Mouse (Mus musculus): ENCODE results near the gene Elovl2. TPM values are rescaled to one million over a fixed set of nuclear protein-coding genes. Genes with fewer than 3 reads are reported as not detected.
"Not testable (repeated sequence)": the region's sequence is repeated elsewhere in the genome, so short reads cannot be mapped to it uniquely, and the experiment has no call there.

The Elovl2 gene
- total and polyA plus RNA-seq, 2 experiments from 2014 or later, result 31.2 to 32.3 TPM

- Histone ChIP-seq H3K27me3 (ENCODE audit: insufficient read depth, low read length) (no peaks in the 10 kb centered on the region), H3K27ac (no peak overlapping the region), H3K4me2 (ENCODE audit: low read depth, low read length) (no peak overlapping the region), H3K9me3 (ENCODE audit: low read length) (no peaks in the 10 kb centered on the region), H3K9ac (replicated peaks; ENCODE audit: low read length) (no peak overlapping the region), H3K36me3 (ENCODE audit: insufficient read depth, low read length) (no peaks in the 10 kb centered on the region), H3K4me1 (ENCODE audit: insufficient read depth, low read length) (peaks cover 10% of the 10 kb centered on the region; the same call in 1 of the 2 replicates), H3K4me3 (ENCODE audit: low read length) (no peak overlapping the region)
- no peak for TF ChIP-seq CTCF (IDR thresholded peaks at IDR 0.05; ENCODE audit: low read depth)
- no peak for ATAC-seq
- 79% methylated on average over 5 of the region's 5 CpGs for WGBS
- DNase-seq (ENCODE audit: low spot score), result no peak
Measured at GRCm38 (mm10) chr13:41256126-41256525, 35.9 kb upstream of the Elovl2 start.

DNA sequence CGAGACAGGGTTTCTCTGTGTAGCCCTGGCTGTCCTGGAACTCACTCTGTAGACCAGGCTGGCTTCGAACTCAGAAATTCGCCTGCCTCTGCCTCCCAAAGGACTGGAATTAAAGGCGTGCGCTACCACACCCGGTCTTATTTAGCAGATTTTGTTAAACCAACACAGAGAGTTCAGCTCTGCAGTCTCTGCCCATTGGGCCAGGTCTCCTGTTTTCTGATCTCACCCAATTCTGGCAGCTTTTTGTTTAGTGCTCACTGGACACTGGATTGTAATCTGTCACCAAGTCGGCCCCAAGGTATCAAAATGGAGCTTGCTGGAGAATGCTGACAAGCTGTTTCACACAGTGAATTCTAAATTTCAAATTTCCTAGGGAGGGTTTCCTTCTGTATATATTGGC lies 32.5 kb upstream of the Elovl2 start:
- H3K27ac ChIP-seq, result no peak overlapping the region
- H3K36me3 ChIP-seq (ENCODE audit: insufficient read depth, low read length), result no peaks in the 10 kb centered on the region
- no peaks in the 10 kb centered on the region for H3K9me3 ChIP-seq (ENCODE audit: low read length)
- H3K9ac ChIP-seq (replicated peaks; ENCODE audit: low read length), result no peak overlapping the region
- DNase-seq (ENCODE audit: low spot score) (no peak), ATAC-seq (no peak)
- H3K27me3 ChIP-seq (ENCODE audit: insufficient read depth, low read length), result no peaks in the 10 kb centered on the region
- no peak overlapping the region for H3K4me3 ChIP-seq (ENCODE audit: low read length)
- no peak for TF ChIP-seq CTCF (IDR thresholded peaks at IDR 0.05; ENCODE audit: low read depth)
- WGBS, result 93% methylated on average over 7 of the region's 7 CpGs
- no peak overlapping the region for H3K4me2 ChIP-seq (ENCODE audit: low read depth, low read length)
- peaks cover 11% of the 10 kb centered on the region; the same call in 1 of the 2 replicates for H3K4me1 ChIP-seq (ENCODE audit: insufficient read depth, low read length)

DNA sequence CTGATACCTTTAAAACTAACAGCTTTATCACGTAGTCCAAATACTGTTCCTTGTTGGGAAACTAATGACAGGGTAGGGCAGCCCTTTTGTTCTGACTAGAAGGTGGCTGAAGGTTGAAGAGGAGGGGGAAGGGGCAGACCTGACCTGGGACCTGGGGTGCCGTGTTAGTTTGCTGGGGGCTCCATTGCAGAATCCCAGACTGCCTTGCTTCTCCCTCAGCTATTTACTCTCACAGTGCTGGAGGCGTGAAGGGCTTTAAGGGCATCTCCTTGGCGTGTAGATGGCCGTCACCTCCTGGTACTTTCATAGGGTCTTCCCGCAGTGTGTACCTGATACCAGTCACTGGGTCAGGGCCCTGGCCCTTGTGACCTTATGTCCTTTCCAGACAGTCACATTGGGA lies 31.9 kb upstream of the Elovl2 start:
- no peak overlapping the region for H3K27ac ChIP-seq
- TF ChIP-seq CTCF (IDR thresholded peaks at IDR 0.05; ENCODE audit: low read depth), result no peak
- ATAC-seq, result no peak
- no peak overlapping the region for H3K9ac ChIP-seq (replicated peaks; ENCODE audit: low read length)
- no peaks in the 10 kb centered on the region for H3K27me3 ChIP-seq (ENCODE audit: insufficient read depth, low read length)
- H3K4me3 ChIP-seq (ENCODE audit: low read length), result no peak overlapping the region
- no peaks in the 10 kb centered on the region for H3K9me3 ChIP-seq (ENCODE audit: low read length)
- H3K36me3 ChIP-seq (ENCODE audit: insufficient read depth, low read length), result no peaks in the 10 kb centered on the region
- no peak overlapping the region for H3K4me2 ChIP-seq (ENCODE audit: low read depth, low read length)
- H3K4me1 ChIP-seq (ENCODE audit: insufficient read depth, low read length), result peaks cover 11% of the 10 kb centered on the region; the same call in 1 of the 2 replicates
- 88% methylated on average over 6 of the region's 6 CpGs for WGBS
- DNase-seq (ENCODE audit: low spot score), result no peak

- Histone ChIP-seq H3K27me3 (ENCODE audit: insufficient read depth, low read length) (no peaks in the 10 kb centered on the region), H3K36me3 (ENCODE audit: insufficient read depth, low read length) (no peaks in the 10 kb centered on the region), H3K4me1 (ENCODE audit: insufficient read depth, low read length) (peaks cover 11% of the 10 kb centered on the region; the same call in 1 of the 2 replicates), H3K27ac (no peak overlapping the region), H3K4me2 (ENCODE audit: low read depth, low read length) (no peak overlapping the region), H3K4me3 (ENCODE audit: low read length) (no peak overlapping the region), H3K9ac (replicated peaks; ENCODE audit: low read length) (no peak overlapping the region), H3K9me3 (ENCODE audit: low read length) (no peaks in the 10 kb centered on the region)
- TF ChIP-seq CTCF (IDR thresholded peaks at IDR 0.05; ENCODE audit: low read depth), result no peak
- 83% methylated on average over 5 of the region's 5 CpGs for WGBS
- no peak for DNase-seq (ENCODE audit: low spot score)
- ATAC-seq, result no peak
Measured at GRCm38 (mm10) chr13:41251667-41252066, 31.5 kb upstream of the Elovl2 start.

DNA sequence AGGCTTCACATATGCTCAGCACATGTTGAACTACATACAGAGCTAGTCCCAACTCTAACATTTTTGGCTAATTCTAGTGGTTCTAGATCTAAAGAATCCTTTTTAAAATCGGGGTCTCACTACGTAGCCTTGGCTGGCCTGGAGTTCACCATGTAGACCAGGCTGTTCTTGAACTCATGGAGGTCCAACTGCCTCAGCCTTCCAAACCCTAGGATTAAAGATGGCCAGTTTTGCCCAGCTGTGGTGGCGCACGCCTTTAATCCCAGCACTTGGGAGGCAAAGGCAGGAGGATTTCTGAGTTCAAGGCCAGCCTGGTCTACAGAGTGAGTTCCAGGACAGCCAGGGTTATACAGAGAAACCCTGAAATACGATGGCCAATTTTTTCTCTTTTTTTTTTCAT lies 31.0 kb upstream of the Elovl2 start:
- peaks cover 11% of the 10 kb centered on the region; the same call in 1 of the 2 replicates for H3K4me1 ChIP-seq (ENCODE audit: insufficient read depth, low read length)
- peak overlapping the region; percentile 71; the same call in 1 of the 2 replicates for H3K4me3 ChIP-seq (ENCODE audit: low read length)

GRCm38 (mm10) chr13:41250318-41250981 lies 30.2 kb upstream of the Elovl2 start:
- DNase-seq (ENCODE audit: low spot score), result no peak

More for the DNA sequence above, 31.0 kb upstream of the Elovl2 start:
- ATAC-seq; H3K27me3 ChIP-seq (ENCODE audit: insufficient read depth, low read length); H3K36me3 ChIP-seq (ENCODE audit: insufficient read depth, low read length); H3K27ac ChIP-seq; H3K9ac ChIP-seq (replicated peaks; ENCODE audit: low read length); H3K9me3 ChIP-seq (ENCODE audit: low read length); DNase-seq (ENCODE audit: low spot score): not testable (repeated sequence)
- peak overlapping the region; percentile 65 for H3K4me2 ChIP-seq (ENCODE audit: low read depth, low read length)
- 95% methylated on average over 5 of the region's 5 CpGs for WGBS

More at GRCm38 (mm10) chr13:41250318-41250981, 30.2 kb upstream of the Elovl2 start:
- H3K4me1 ChIP-seq (ENCODE audit: insufficient read depth, low read length), result peaks cover 11% of the 10 kb centered on the region; the same call in 1 of the 2 replicates
- peak overlapping the region; percentile 65 for H3K4me2 ChIP-seq (ENCODE audit: low read depth, low read length)
- H3K27ac ChIP-seq, result peak overlapping the region; percentile 89
- no peaks in the 10 kb centered on the region for H3K27me3 ChIP-seq (ENCODE audit: insufficient read depth, low read length)
- H3K9me3 ChIP-seq (ENCODE audit: low read length), result no peaks in the 10 kb centered on the region
- H3K4me3 ChIP-seq (ENCODE audit: low read length), result peak overlapping the region; percentile 71
- under 1% methylated on average over 26 of the region's 27 CpGs for WGBS
- TF ChIP-seq CTCF (IDR thresholded peaks at IDR 0.05; ENCODE audit: low read depth), result no peak
- ATAC-seq, result no peak
- H3K36me3 ChIP-seq (ENCODE audit: insufficient read depth, low read length), result no peaks in the 10 kb centered on the region
- H3K9ac ChIP-seq (replicated peaks; ENCODE audit: low read length), result peak overlapping the region; percentile 85

All from hindbrain, postnatal 0 days (tissue).